ENCODE assay signal across 17 mouse cellular contexts in genomic region chr17:75120071-75120470, GRCm38 (mm10).
A peak's percentile ranks its signal among the peaks of the same experiment; 100 is the strongest.
DNase-seq lines count a peak whose midpoint lies in the region; ATAC-seq and TF ChIP-seq lines count a peak whose summit lies in the region.
"Had no signal": no experiment of that assay in that cellular context is flagged by ENCODE, and none has a peak within 500 bp of the region (broad histone marks: within the 10 kb centered on the region; RNA-seq: fewer than 3 reads in every experiment).

No protein-coding gene starts in this region.

- ATAC-seq in forebrain, postnatal 0 days: no peak
- ATAC-seq in forebrain, embryonic 15.5 days (replicated peaks): no peak
- ATAC-seq: forebrain, embryonic 13.5 days had no signal

- H3K4me3 ChIP-seq in forebrain, postnatal 0 days (ENCODE audit: low read depth, low read length): no peak overlapping the region
- H3K4me3 ChIP-seq in forebrain, embryonic 15.5 days: no peak overlapping the region
- no peak overlapping the region for H3K4me3 ChIP-seq in left cerebral cortex, adult 2 months
- H3K4me3 ChIP-seq: forebrain, embryonic 13.5 days; gastrocnemius, adult 2 months; heart, adult 2 months; hindbrain, embryonic 15.5 days; lung, embryonic 15.5 days; neural tube, embryonic 12.5 days had no signal

- WGBS in forebrain, postnatal 0 days: 42% methylated on average over 6 of the region's 6 CpGs
- 28% methylated on average over 6 of the region's 6 CpGs for WGBS in forebrain, embryonic 15.5 days

- H3K27me3 ChIP-seq in forebrain, postnatal 0 days (ENCODE audit: insufficient read depth, low read length): no peaks in the 10 kb centered on the region
- H3K27me3 ChIP-seq in forebrain, embryonic 15.5 days: no peaks in the 10 kb centered on the region
- H3K27me3 ChIP-seq: forebrain, embryonic 13.5 days; hindbrain, embryonic 15.5 days; lung, embryonic 15.5 days; neural tube, embryonic 12.5 days had no signal

- H3K9ac ChIP-seq in forebrain, postnatal 0 days: no peak overlapping the region
- no peak overlapping the region for H3K9ac ChIP-seq in forebrain, embryonic 15.5 days (replicated peaks)
- H3K9ac ChIP-seq: forebrain, embryonic 13.5 days; hindbrain, embryonic 15.5 days; lung, embryonic 15.5 days; neural tube, embryonic 12.5 days had no signal

- no peaks in the 10 kb centered on the region for H3K9me3 ChIP-seq in forebrain, postnatal 0 days (ENCODE audit: low read length)
- no peaks in the 10 kb centered on the region for H3K9me3 ChIP-seq in forebrain, embryonic 15.5 days
- H3K9me3 ChIP-seq: forebrain, embryonic 13.5 days; hindbrain, embryonic 15.5 days; lung, embryonic 15.5 days; neural tube, embryonic 12.5 days had no signal

- H3K4me2 ChIP-seq in forebrain, postnatal 0 days (ENCODE audit: low read depth): no peak overlapping the region
- H3K4me2 ChIP-seq in forebrain, embryonic 15.5 days (replicated peaks): no peak overlapping the region
- H3K4me2 ChIP-seq: forebrain, embryonic 13.5 days; hindbrain, embryonic 15.5 days; lung, embryonic 15.5 days; neural tube, embryonic 12.5 days had no signal

- peak; percentile 29 for TF ChIP-seq CTCF in forebrain, postnatal 0 days (IDR thresholded peaks at IDR 0.05; ENCODE audit: low read depth)
- peak; percentile 32 for TF ChIP-seq CTCF in left cerebral cortex, adult 2 months (IDR thresholded peaks at IDR 0.05)

- peak; percentile 20 for DNase-seq in forebrain, postnatal 0 days
- no peak for DNase-seq in left cerebral cortex, adult 2 months (ENCODE audit: extremely low spot score in 1 of 2, low spot score in 2 of 2)
- DNase-seq in left cerebral cortex, postnatal 14 days (ENCODE audit: low spot score in 2 of 2): no peak
- peak; percentile 36 for DNase-seq in thymus, postnatal 4 days
- no peak for DNase-seq in thymus, postnatal 10 days (ENCODE audit: low spot score in 2 of 2)
- DNase-seq in urinary bladder, postnatal 10 days (ENCODE audit: low spot score): no peak
- DNase-seq: cerebellum, adult 2 months; gastrocnemius, adult 2 months; heart, adult 2 months; layer of hippocampus, adult 9-11 months; right cerebral cortex, postnatal 4 days; thymus, adult 2 months had no signal

- H3K27ac ChIP-seq in forebrain, postnatal 0 days (ENCODE audit: low read depth, low read length): no peak overlapping the region
- no peak overlapping the region for H3K27ac ChIP-seq in forebrain, embryonic 15.5 days (replicated peaks)
- no peak overlapping the region for H3K27ac ChIP-seq in left cerebral cortex, adult 2 months
- H3K27ac ChIP-seq: forebrain, embryonic 13.5 days; gastrocnemius, adult 2 months; heart, adult 2 months; hindbrain, embryonic 15.5 days; lung, embryonic 15.5 days; neural tube, embryonic 12.5 days had no signal

- H3K4me1 ChIP-seq in forebrain, postnatal 0 days (ENCODE audit: insufficient read depth): no peaks in the 10 kb centered on the region
- H3K4me1 ChIP-seq in forebrain, embryonic 15.5 days: no peaks in the 10 kb centered on the region
- H3K4me1 ChIP-seq: hindbrain, embryonic 15.5 days; neural tube, embryonic 12.5 days had no signal

- H3K36me3 ChIP-seq in forebrain, postnatal 0 days (ENCODE audit: insufficient read depth): no peaks in the 10 kb centered on the region
- no peaks in the 10 kb centered on the region for H3K36me3 ChIP-seq in forebrain, embryonic 15.5 days
- H3K36me3 ChIP-seq: hindbrain, embryonic 15.5 days; lung, embryonic 15.5 days; neural tube, embryonic 12.5 days had no signal

- intact Hi-C loops in left cerebral cortex, adult 2 months (cut with DNase I): no loop called here
- intact Hi-C loops in left cerebral cortex, postnatal 14 days (cut with DNase I): no loop called here

Comparison
In these comparisons a context has a peak if more than half of its experiments do, and no peak if none do; other contexts are left out.
1. DNase-seq: peak in forebrain, postnatal 0 days (single experiment) and thymus, postnatal 4 days (single experiment); none in left cerebral cortex, adult 2 months (0 of 2), left cerebral cortex, postnatal 14 days (0 of 2), thymus, postnatal 10 days (0 of 2) and urinary bladder, postnatal 10 days (single experiment).